Mouse (Mus musculus) heart, embryonic 16.5 days (tissue): ENCODE results near the gene Cd59b. TPM values are rescaled to one million over a fixed set of nuclear protein-coding genes. Genes with fewer than 3 reads are reported as not detected.
A peak's percentile ranks its signal among the peaks of the same experiment; 100 is the strongest.

Source experiments
- ATAC-seq: fragments of 200-750 bp; cut with Nextera tagmentation; replicated peaks from 2 replicates; pipeline ENCODE4 v1.8.0; 2017; ENCODE audit warnings: moderate number of reproducible peaks; ENCODE audit not compliant: insufficient read depth, low FRiP score; ENCODE audit errors: extremely low read depth
- H3K27ac ChIP-seq: fragments of 300-500 bp; sonication (generic); 2 replicates; pipeline ENCODE4 v1.5.1; 2014; ENCODE audit warnings: mild to moderate bottlenecking, low read length, control low read depth, moderate library complexity
- H3K27me3 ChIP-seq: fragments of 300-500 bp; sonication (generic); 2 replicates; pipeline ENCODE4 v1.6.1; 2014; ENCODE audit warnings: low read length, mixed read lengths; ENCODE audit not compliant: control insufficient read depth, insufficient read depth
- H3K36me3 ChIP-seq: fragments of 300-500 bp; sonication (generic); 2 replicates; pipeline ENCODE4 v1.6.1; 2014; ENCODE audit not compliant: control insufficient read depth, insufficient read depth
- H3K4me1 ChIP-seq: fragments of 300-500 bp; sonication (generic); 2 replicates; pipeline ENCODE4 v1.6.1; 2014; ENCODE audit warnings: low read length, mixed read lengths; ENCODE audit not compliant: control insufficient read depth, insufficient read depth
- H3K4me2 ChIP-seq: fragments of 300-500 bp; sonication (generic); 2 replicates; pipeline ENCODE4 v1.6.1; 2014; ENCODE audit warnings: low read depth, mild to moderate bottlenecking, control low read depth, low read length
- H3K4me3 ChIP-seq: fragments of 300-500 bp; sonication (generic); 2 replicates; pipeline ENCODE4 v1.5.1; 2014; ENCODE audit warnings: mild to moderate bottlenecking, control low read depth, low read length
- H3K9ac ChIP-seq: fragments of 300-500 bp; sonication (generic); 2 replicates; pipeline ENCODE4 v1.6.1; 2014; ENCODE audit warnings: low read length, control low read depth
- H3K9me3 ChIP-seq: fragments of 300-500 bp; sonication (generic); replicated peaks from 2 replicates; pipeline ENCODE4 v1.6.1; 2016; ENCODE audit warnings: low read length; ENCODE audit not compliant: control insufficient read depth
- WGBS: fragments of 180-500 bp; shearing (Covaris S2); extraction: QIAGEN DNeasy Blood & Tissue Kit; methylation state at CpG from one replicate; pipeline ENCODE4 v1.1.7; 2014; 5-methylcytosine and 5-hydroxymethylcytosine counted together
- polyA plus RNA-seq: library from polyadenylated mRNA; unstranded; fragments of >200 nt; fragmentation: Nextera tagmentation; extraction: Ambion mirVana; gene quantifications from 2 replicates; pipeline ENCODE4 v1.2.1, GENCODE M21; 2015

Cd59b gene
- polyA plus RNA-seq, 1 experiment from 2014 or later: 4.7 TPM

DNA sequence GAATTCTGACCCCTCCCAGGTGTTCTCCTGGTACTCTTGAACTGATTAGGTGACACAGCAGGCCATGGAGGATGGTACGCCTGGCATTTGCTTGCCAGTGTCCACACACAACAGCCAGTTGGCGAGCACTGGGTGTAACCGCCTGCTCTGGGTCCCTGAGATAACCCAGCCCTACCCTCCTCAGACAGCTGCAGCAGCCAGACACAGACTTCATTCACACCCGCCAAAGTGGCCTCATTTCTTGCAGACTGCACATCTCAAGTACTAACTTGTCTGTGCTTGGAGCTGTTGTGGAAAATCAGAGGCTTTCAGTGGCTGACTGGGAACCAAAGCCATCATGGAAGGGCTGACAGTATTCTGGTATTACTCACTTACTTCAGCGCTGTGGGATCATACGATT lies 60.5 kb downstream of the Cd59b start:
- Histone ChIP-seq H3K9ac (no peak overlapping the region), H3K27me3 (peaks cover 3% of the 10 kb centered on the region; the same call in 1 of the 2 replicates), H3K4me2 (no peak overlapping the region), H3K27ac (no peak overlapping the region), H3K4me3 (no peak overlapping the region), H3K9me3 (no peaks in the 10 kb centered on the region), H3K4me1 (no peaks in the 10 kb centered on the region), H3K36me3 (no peaks in the 10 kb centered on the region)
- 37% methylated on average over 6 of the region's 6 CpGs for WGBS
- ATAC-seq: 0 out of 2 replicates have a peak, but pooled peaks have one; percentile 20

DNA sequence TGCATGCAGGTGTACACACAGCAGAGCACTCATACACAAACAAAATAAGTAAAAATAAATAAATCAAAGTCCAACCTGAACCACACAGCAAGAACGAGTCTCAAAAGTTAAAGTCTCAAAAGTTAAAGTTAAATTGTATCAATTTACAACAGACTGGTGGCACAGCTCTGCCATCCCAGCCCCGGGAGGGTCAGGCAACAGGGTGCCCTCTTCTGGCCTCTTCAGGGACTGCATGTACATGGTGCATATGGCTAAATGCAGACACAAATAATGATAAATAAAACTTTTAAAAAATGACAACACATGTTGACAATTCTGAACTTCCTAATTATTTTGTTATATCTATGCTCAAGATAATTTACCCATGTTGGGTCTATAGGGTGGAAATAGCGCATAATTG lies 61.3 kb downstream of the Cd59b start:
- Histone ChIP-seq H3K4me3 (no peak overlapping the region), H3K27ac (no peak overlapping the region), H3K9ac (no peak overlapping the region), H3K27me3 (0 out of 2 replicates have a peak, but pooled peaks cover 3% of the 10 kb centered on the region), H3K4me2 (no peak overlapping the region), H3K4me1 (no peaks in the 10 kb centered on the region), H3K36me3 (no peaks in the 10 kb centered on the region), H3K9me3 (no peaks in the 10 kb centered on the region)
- ATAC-seq: no peak
- 71% methylated on average over 3 of the region's 3 CpGs for WGBS

DNA sequence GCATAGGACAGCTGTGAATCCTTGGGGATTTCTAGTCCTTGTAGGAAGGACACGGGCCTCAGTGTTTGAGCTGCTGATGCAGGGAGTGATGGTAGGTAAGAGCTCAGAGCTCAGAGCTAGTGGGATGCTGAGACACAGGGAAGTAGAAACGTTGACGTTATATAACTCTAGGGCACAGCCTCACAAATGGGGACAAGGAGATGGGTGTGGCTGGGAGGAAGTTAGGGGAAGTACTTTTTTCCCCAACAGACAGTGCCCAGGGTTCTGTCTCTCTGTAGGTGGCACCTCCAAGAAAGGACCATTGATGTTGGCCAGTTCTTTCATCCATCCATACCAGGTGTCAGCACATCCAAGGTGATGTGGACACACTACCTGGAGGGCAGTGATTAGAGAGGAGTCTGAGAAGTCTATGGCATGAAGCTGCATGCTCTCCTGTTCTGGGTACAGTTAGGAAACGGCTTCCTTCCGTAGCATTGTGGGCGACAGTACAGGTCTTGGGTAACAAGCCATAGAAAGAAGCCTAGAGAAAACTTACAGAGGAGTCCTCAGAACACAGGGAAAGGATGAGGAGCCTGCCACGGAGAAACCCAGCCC lies 62.7 kb downstream of the Cd59b start:
- Histone ChIP-seq H3K4me1 (no peaks in the 10 kb centered on the region), H3K27me3 (no peaks in the 10 kb centered on the region), H3K4me2 (no peak overlapping the region), H3K4me3 (no peak overlapping the region), H3K9ac (no peak overlapping the region), H3K9me3 (no peaks in the 10 kb centered on the region), H3K27ac (no peak overlapping the region), H3K36me3 (no peaks in the 10 kb centered on the region)
- ATAC-seq: no peak
- WGBS: 71% methylated on average over 7 of the region's 7 CpGs

DNA sequence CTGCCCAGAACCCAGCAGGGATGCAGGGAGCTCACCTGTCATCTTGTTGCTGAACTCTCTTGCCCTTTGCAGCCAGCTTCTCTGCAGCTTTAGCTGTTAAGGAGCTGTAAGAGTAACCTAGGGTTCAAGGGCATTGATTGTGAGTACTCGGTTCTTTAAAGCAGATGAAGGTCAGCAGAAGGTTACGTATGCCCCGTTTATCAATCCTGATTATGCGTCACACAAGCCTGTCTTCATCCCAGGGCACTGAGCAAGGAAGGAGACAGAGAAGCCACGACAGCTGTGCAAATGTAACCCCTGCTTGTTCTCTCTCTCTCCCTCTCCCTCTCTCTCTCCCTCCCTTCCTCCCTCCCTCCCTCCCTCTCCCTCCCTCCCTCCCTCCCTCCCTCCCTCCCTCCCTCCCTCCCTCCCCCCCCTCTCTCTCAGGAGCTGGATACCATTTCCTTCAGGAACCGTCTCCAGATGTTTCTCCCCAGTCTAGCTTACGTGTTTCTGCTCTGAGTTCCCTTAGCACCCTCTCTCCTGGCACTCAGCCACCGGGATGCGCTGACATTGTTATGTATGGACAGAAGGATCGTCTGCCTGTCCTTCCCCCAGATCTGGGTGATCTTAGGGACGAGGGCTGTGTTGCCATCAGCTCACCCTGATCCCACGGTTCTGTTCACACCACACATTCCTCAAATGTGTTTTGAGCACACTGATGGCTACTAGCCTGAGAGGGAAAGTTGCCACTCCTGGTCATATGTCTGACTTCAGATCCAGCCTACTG lies 63.6 kb downstream of the Cd59b start:
- WGBS: 18% methylated on average over 12 of the region's 12 CpGs
- Histone ChIP-seq H3K36me3 (no peaks in the 10 kb centered on the region), H3K4me3 (no peak overlapping the region), H3K9ac (no peak overlapping the region), H3K27me3 (no peaks in the 10 kb centered on the region), H3K27ac (no peak overlapping the region), H3K4me1 (no peaks in the 10 kb centered on the region), H3K9me3 (no peaks in the 10 kb centered on the region), H3K4me2 (no peak overlapping the region)
- ATAC-seq: no peak

DNA sequence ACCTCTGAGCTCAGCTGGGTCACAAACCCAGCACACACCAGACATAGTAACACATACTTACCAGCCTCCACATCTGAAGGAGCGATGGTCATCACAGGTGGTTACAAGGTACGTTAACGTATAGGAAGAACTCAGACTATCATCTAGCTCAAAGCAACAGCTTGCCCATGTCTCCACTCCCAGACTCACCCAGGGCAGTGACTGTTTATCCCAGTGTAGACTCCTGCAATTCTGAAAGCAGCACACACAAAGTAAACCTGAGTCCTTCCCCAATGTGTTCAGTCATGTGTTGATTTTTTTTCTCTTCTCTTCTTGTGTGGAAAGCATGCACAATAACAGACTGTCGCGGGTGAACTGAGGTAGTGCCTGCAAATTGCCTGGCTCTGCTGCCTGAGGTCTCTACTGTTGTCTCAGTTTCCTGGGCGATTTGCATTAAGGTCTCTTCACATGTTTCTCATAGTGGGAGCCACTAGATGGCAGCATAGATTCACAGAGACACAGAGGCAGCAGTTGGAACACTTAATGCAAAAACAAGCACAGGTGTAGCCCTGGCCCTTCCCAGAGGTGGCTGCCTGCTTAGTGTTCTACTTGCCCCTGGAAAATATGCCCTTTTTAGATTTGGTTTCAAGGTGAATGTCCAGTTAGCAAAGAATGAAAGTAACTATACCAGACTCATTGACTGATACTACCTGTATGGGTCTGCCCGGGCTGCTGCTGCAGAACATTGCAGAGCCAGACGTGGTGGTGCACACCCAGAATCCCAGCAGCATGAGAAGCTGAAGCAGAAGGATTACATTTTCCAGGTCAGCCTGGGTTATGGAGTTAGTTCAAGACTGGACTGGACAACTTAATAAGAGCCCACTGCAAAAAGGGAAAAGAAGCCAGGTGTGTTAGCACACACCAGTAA lies 64.8 kb downstream of the Cd59b start:
- Histone ChIP-seq H3K27ac (no peak overlapping the region), H3K4me2 (no peak overlapping the region), H3K4me1 (no peaks in the 10 kb centered on the region), H3K9ac (no peak overlapping the region), H3K9me3 (no peaks in the 10 kb centered on the region), H3K4me3 (no peak overlapping the region), H3K27me3 (no peaks in the 10 kb centered on the region), H3K36me3 (no peaks in the 10 kb centered on the region)
- 46% methylated on average over 8 of the region's 8 CpGs for WGBS
- 0 out of 2 replicates have a peak, but pooled peaks have one; percentile 33 for ATAC-seq

DNA sequence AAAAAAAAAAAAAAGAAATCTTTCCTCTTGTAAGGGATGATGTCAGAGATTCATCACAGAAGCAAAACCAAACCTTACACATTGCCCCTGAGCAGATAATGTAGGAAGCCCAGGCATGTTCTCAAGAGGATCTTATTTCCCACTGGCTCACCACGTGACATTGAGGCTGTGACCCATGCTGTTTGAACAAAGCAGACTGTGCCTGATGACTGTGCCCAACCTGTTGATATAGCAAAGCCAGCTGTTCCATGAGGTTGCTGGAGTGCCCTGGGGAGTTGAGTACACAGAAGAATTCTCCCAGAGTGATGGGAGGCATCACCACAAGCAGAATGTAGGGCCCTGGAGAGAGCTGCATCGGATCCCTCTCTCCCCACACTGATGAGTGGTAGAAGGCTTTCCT lies 66.3 kb downstream of the Cd59b start:
- H3K9me3 ChIP-seq: no peaks in the 10 kb centered on the region
- H3K36me3 ChIP-seq: no peaks in the 10 kb centered on the region
- no peaks in the 10 kb centered on the region for H3K27me3 ChIP-seq
- H3K4me1 ChIP-seq: no peaks in the 10 kb centered on the region
- 59% methylated on average over 2 of the region's 2 CpGs for WGBS
- no peak overlapping the region for H3K4me3 ChIP-seq
- no peak overlapping the region for H3K27ac ChIP-seq
- ATAC-seq: no peak
- H3K9ac ChIP-seq: no peak overlapping the region
- H3K4me2 ChIP-seq: no peak overlapping the region

Other genes with a start within 250 kb of the Cd59b start
- 17.2 and 17.8 TPM in 2 replicates for gene Lmo2, start 111.9 kb upstream of the Cd59b start, polyA plus RNA-seq
- gene Fbxo3, start 42.1 kb upstream of the Cd59b start, polyA plus RNA-seq: 46.7 and 49.8 TPM in 2 replicates
- 2.1 and 2.6 TPM in 2 replicates for gene 4931422A03Rik, start 41.5 kb upstream of the Cd59b start, polyA plus RNA-seq
- gene Gm10912, start 4.0 kb upstream of the Cd59b start, polyA plus RNA-seq: not detected in 2 replicates
- not detected in 2 replicates for gene Gm10799, start 1.3 kb upstream of the Cd59b start, polyA plus RNA-seq
- 51.5 and 53.5 TPM in 2 replicates for gene Cd59a, start 26.0 kb downstream of the Cd59b start, polyA plus RNA-seq
- gene A930018P22Rik, start 52.9 kb downstream of the Cd59b start, polyA plus RNA-seq: 0.19 TPM in 1 of 2 replicates, not detected in the other